Mouse (Mus musculus) liver, embryonic 16.5 days (tissue): Measurements from ENCODE around the gene Rere. TPM values are rescaled to one million over a fixed set of nuclear protein-coding genes. Genes with fewer than 3 reads are reported as not detected.

Source experiments
- ATAC-seq: fragments of 200-750 bp; cut with Nextera tagmentation; 2 replicates; pipeline ENCODE4 v1.8.0; 2017; ENCODE audit warnings: low read depth, mild to moderate bottlenecking, moderate number of reproducible peaks, moderate library complexity
- H3K27ac ChIP-seq: fragments of 300-500 bp; sonication (generic); 2 replicates; pipeline ENCODE4 v1.5.1; 2014; ENCODE audit warnings: mild to moderate bottlenecking, low read length
- H3K27me3 ChIP-seq: fragments of 300-500 bp; sonication (generic); 2 replicates; pipeline ENCODE4 v1.6.1; 2014; ENCODE audit warnings: low read depth, low read length, mixed read lengths; ENCODE audit not compliant: control insufficient read depth, insufficient read depth
- H3K36me3 ChIP-seq: fragments of 300-500 bp; sonication (generic); 2 replicates; pipeline ENCODE4 v1.6.1; 2014; ENCODE audit warnings: mild to moderate bottlenecking; ENCODE audit not compliant: control insufficient read depth, insufficient read depth
- H3K4me1 ChIP-seq: fragments of 300-500 bp; sonication (generic); 2 replicates; pipeline ENCODE4 v1.6.1; 2014; ENCODE audit warnings: low read depth, low read length, mixed read lengths; ENCODE audit not compliant: control insufficient read depth
- H3K4me2 ChIP-seq: fragments of 300-500 bp; sonication (generic); 2 replicates; pipeline ENCODE4 v1.6.1; 2014; ENCODE audit warnings: low read depth, low read length, mixed read lengths
- H3K4me3 ChIP-seq: fragments of 300-500 bp; sonication (generic); 2 replicates; pipeline ENCODE4 v1.5.1; 2014; ENCODE audit warnings: low read depth, mild to moderate bottlenecking, low read length
- H3K9ac ChIP-seq: fragments of 300-500 bp; sonication (generic); 2 replicates; pipeline ENCODE4 v1.6.1; 2014; ENCODE audit warnings: low read depth, low read length
- H3K9me3 ChIP-seq: fragments of 300-500 bp; sonication (generic); replicated peaks from 2 replicates; pipeline ENCODE4 v1.6.1; 2016; ENCODE audit warnings: low read length; ENCODE audit not compliant: control insufficient read depth
- WGBS: fragments of 180-500 bp; shearing (Covaris S2); extraction: QIAGEN DNeasy Blood & Tissue Kit; methylation state at CpG from one replicate; pipeline ENCODE4 v1.1.7; 2014; ENCODE audit not compliant: insufficient replicate concordance; 5-methylcytosine and 5-hydroxymethylcytosine counted together
- polyA plus RNA-seq: library from polyadenylated mRNA; unstranded; fragments of >200 nt; fragmentation: Nextera tagmentation; extraction: Ambion mirVana; gene quantifications from 2 replicates; pipeline ENCODE4 v1.2.1, GENCODE M21; 2015

The Rere gene
- polyA plus RNA-seq, 1 experiment from 2014 or later = 6.8 TPM

DNA sequence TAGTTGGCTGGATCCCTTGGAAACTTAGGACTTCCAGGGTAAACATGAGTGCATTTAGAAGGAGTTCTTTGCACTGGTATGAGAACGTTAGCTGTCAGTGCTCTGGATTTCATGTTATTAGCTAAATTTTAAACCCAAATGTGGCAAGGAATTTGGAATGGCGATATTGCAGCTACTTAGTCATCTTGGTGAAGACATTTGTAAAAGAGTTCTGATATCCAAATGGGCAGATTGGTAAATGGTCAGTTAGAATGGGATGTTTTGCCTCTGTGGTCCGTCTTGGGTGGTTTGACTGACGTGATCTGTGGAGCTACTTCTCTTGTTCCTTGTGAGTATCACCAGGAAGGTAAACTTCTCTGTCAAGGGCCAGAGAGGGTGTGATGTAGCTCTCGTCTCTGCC, 132.8 kb downstream of the Rere start:
- no peaks in the 10 kb centered on the region for H3K27me3 ChIP-seq
- 61% methylated on average over 5 of the region's 5 CpGs for WGBS
- no peak overlapping the region for H3K9ac ChIP-seq
- H3K27ac ChIP-seq = peak overlapping the region; percentile 48; the same call in 1 of the 2 replicates
- no peaks in the 10 kb centered on the region for H3K9me3 ChIP-seq
- peak overlapping the region; percentile 28; the same call in 1 of the 2 replicates for H3K4me2 ChIP-seq
- no peak overlapping the region for H3K4me3 ChIP-seq
- peaks cover 3% of the 10 kb centered on the region for H3K4me1 ChIP-seq
- ATAC-seq = no peak
- no peaks in the 10 kb centered on the region for H3K36me3 ChIP-seq

DNA sequence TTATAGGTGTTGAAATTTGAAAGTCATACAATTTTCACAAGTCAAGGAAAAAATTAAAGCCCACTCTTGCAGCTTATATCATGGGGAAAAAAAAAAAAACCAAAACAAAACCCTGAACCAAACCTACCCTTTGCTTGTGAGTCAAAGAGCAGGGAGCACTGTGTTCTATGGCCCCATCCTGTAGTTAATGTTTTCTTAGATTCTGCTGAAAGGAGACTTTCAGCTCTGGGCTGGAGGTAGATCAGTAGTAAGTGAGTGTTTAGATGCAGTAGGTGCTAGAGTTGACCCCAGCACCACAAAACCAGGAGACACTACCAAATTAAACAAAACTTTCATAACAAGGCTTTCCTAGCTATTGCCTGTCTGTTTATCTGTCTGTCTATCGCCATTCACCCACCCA, 133.3 kb downstream of the Rere start:
- no peaks in the 10 kb centered on the region for H3K36me3 ChIP-seq
- peak overlapping the region; percentile 51 for H3K27ac ChIP-seq
- peak overlapping the region; percentile 28; the same call in 1 of the 2 replicates for H3K4me2 ChIP-seq
- ATAC-seq = peak; percentile 74
- no peak overlapping the region for H3K4me3 ChIP-seq
- no peak overlapping the region for H3K9ac ChIP-seq
- H3K9me3 ChIP-seq = no peaks in the 10 kb centered on the region
- peaks cover 3% of the 10 kb centered on the region for H3K4me1 ChIP-seq
- 68% methylated on average over 1 of the region's 1 CpGs for WGBS
- H3K27me3 ChIP-seq = no peaks in the 10 kb centered on the region

DNA sequence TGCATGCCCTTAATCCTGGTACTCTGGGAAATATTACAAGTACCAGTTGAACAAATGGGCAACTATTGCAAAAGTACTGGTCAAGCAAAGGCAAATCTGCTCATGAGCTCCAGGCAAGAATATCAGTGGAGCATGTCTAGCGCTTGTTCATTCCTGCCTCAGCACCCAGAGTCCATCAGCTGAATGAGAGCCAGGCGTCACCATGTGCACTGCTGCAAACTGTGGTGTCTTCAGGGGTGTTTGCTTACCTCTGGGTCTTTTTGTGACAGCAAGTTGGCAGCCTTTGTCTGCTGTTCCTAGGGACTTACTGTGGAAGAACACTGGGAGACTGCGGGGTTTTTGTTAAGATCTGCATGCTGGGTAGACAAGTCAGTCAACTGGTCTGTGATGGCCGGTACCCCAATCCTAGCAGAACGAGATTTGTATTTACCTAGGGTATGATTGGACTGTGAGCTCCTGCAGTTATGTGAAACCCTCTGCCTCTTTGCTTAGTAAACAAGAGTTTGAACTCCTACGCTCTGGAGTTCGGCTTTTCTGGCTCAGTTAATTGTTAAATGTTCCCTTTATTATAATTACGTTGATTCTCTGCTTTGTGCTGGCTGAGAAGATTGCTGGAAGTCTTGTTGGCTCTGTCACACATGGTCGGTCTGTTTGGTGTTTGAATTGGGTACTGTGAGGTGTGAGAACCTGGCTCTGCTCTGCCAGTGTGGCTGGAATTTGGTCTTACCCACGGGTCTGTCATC, 134.0 kb downstream of the Rere start:
- no peaks in the 10 kb centered on the region for H3K9me3 ChIP-seq
- no peak overlapping the region for H3K4me3 ChIP-seq
- no peaks in the 10 kb centered on the region for H3K27me3 ChIP-seq
- peak; percentile 71 for ATAC-seq
- no peaks in the 10 kb centered on the region for H3K36me3 ChIP-seq
- H3K4me2 ChIP-seq = peak overlapping the region; percentile 1; the same call in 1 of the 2 replicates
- H3K27ac ChIP-seq = peak overlapping the region; percentile 72
- no peak overlapping the region for H3K9ac ChIP-seq
- peaks cover 3% of the 10 kb centered on the region for H3K4me1 ChIP-seq
- 72% methylated on average over 10 of the region's 10 CpGs for WGBS

DNA sequence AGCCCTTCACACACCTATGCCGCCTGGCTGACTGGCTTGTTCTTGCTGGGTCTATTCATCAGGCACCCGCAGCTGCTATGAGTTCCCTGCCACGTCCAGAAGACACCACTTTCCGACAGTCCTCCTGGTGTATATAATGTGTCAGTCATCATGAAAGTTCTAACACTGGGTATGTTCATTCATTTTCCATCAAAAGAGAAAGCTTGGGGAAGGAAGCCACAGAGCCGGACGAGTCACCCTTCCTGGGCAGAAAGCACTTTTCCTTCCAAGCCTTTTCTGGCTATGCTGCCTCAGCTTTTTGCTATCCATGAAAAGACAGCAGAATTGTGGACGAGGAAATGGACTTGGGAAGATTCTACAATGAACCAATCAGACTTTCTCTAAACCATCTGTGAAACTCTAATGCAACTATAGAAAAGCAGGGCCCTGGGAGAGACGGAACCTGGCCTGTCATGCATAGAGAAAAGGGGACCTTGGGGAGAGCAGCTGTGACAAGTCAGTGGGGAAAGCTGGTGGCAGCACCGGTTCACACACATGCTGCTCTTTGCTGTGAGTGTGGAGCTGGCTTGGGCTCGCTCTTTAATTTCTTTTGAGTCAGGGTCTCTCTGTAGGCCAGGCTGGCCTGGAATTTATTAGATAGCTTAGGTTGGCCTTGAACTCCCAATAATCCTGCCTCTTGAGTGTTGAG, 139.3 kb downstream of the Rere start:
- no peak for ATAC-seq
- Histone ChIP-seq H3K4me1 (no peaks in the 10 kb centered on the region; the same call in none of the 2 replicates), H3K9me3 (no peaks in the 10 kb centered on the region), H3K4me2 (no peak overlapping the region), H3K27me3 (no peaks in the 10 kb centered on the region), H3K9ac (no peak overlapping the region), H3K4me3 (no peak overlapping the region), H3K27ac (no peak overlapping the region), H3K36me3 (no peaks in the 10 kb centered on the region)
- 73% methylated on average over 10 of the region's 10 CpGs for WGBS

DNA sequence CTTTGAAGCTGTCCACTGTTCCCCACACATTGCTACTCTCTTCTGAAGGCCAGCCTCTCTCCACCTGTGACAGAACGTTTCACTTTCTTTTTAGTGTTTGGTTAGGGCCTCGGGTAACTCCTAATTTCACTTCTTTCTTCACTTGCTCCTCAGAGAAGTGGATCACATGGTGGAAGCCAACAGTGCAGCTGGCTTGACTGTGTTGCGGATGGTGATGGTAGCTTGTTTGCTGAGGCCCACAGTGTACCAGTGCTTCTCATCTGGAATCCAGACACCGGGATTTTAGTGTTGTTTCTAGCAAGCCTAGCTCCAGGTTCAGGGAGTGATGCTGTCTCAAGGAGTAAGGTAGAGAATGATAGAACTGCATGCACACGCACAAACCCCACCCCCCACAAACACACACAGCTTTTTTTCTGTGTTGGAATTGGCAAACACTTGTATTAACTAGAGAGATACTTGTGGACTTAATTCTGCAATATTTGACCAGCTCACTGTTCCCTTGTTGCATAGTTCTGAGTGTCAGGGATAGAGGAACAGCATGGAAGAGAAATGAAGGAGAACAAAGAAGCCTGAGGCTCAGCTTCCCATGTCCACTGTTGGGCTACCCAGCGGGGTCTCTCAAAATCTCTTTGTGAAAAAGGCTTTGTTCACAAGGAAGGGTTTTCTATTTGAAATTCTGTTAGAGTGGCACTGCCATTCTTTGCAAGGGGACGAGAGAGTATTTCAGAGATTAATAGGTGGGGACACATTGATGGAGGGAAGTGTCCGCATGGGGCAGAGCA, 144.8 kb downstream of the Rere start:
- H3K4me2 ChIP-seq = no peak overlapping the region
- no peak overlapping the region for H3K9ac ChIP-seq
- H3K36me3 ChIP-seq = no peaks in the 10 kb centered on the region
- no peaks in the 10 kb centered on the region for H3K27me3 ChIP-seq
- no peak overlapping the region for H3K4me3 ChIP-seq
- H3K27ac ChIP-seq = peak overlapping the region; percentile 35; the same call in 1 of the 2 replicates
- no peaks in the 10 kb centered on the region for H3K9me3 ChIP-seq
- ATAC-seq = peak; percentile 41; the same call in 1 of the 2 replicates
- WGBS = 56% methylated on average over 8 of the region's 8 CpGs
- peaks cover 9% of the 10 kb centered on the region for H3K4me1 ChIP-seq

DNA sequence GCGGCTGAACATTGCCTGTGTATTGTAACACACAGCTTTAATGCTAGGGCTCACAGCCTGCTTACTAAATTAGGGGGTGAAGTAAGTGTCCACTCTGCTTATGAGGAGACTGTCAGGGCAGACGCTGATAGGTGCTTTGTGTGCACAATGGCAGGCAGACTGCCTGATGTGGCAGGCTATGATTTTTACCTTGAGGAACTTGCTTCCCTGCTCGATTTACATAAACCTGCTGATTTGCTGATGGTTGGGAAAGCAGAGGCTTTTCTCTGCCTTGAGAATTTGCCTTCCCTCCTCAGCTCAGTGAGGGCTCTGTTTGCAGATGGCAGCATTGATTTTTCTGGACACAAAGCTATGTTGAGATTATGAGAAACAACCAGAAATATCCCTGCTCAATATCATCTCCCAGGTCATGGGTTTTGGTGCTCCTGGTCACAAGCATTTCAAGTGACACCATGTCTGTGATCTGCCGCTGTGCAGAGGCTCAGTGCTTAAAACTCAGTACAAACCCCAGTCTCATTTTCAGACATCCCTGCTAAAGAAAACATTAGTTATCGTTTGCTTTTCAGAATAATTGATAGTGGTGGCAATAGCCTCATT, 145.5 kb downstream of the Rere start:
- no peak for ATAC-seq
- no peaks in the 10 kb centered on the region for H3K9me3 ChIP-seq
- H3K4me1 ChIP-seq = peaks cover 9% of the 10 kb centered on the region
- H3K27ac ChIP-seq = no peak overlapping the region; the same call in 1 of the 2 replicates
- WGBS = 66% methylated on average over 5 of the region's 5 CpGs
- H3K4me2 ChIP-seq = no peak overlapping the region
- H3K36me3 ChIP-seq = no peaks in the 10 kb centered on the region
- H3K4me3 ChIP-seq = no peak overlapping the region
- H3K9ac ChIP-seq = no peak overlapping the region
- no peaks in the 10 kb centered on the region for H3K27me3 ChIP-seq

DNA sequence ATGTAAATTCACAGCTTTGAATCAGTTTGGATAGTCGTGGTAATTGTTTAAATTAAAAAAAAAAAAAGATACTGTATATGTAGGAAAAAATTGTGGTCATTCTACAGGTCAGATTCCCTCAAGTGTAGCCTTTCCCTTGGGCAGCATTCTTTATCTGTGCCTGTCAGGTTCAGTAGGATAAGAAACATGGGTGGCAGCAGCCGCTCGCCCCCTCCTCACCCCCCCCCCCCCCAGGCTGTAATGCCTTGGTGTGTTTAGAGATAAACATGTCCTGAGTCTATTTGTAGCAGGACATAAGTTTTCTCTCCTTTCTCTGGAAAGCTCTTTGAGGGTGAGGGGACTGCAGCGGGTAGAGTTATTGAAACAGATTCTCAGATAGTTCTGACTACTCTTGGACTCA, 147.3 kb downstream of the Rere start:
- ATAC-seq = no peak

DNA sequence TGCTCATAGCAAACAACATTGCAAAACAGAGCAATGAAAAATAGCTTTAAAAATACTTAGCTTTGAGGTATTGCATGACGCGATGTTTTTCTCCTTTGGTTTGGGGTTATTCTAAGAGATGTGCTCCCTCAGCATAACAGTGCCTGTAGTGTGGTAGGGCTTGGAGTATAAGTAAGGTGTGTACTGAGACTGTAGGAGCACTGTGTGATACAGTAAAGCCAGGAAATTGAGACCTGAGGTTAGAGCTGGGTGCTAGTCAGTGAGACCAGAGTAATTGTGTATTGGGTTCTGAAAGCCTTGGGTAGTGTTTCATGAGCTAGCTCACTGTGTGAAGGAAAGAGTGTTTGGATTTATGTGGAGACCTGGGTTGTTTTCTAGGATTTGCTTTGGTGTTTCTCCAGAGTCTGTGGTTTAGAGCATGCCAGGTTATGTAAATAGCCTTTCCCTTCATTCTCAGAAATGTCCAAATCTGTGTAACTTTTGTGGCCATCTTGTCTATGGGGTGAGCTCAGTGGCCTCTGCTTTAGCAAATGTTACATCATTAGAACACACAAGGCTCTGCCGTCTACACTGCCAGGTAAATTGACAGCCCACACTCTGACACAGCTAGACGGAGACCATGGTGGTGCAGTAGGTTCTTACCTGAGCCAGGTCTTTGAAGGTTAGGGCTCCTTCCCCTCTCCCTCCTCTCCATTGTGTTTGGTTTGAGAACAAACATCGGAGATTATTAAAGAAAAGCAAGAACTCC, 152.6 kb downstream of the Rere start:
- Histone ChIP-seq H3K4me3 (no peak overlapping the region), H3K4me2 (no peak overlapping the region), H3K27me3 (no peaks in the 10 kb centered on the region), H3K9ac (no peak overlapping the region), H3K27ac (no peak overlapping the region), H3K4me1 (peaks cover 2% of the 10 kb centered on the region; the same call in 1 of the 2 replicates), H3K36me3 (no peaks in the 10 kb centered on the region), H3K9me3 (no peaks in the 10 kb centered on the region)
- WGBS = 81% methylated on average over 5 of the region's 5 CpGs
- ATAC-seq = peak; percentile 78

More for the DNA sequence above, 147.3 kb downstream of the Rere start:
- H3K4me1 ChIP-seq = peaks cover 9% of the 10 kb centered on the region
- no peaks in the 10 kb centered on the region for H3K9me3 ChIP-seq
- H3K36me3 ChIP-seq = no peaks in the 10 kb centered on the region
- H3K4me3 ChIP-seq = no peak overlapping the region
- no peaks in the 10 kb centered on the region for H3K27me3 ChIP-seq
- H3K4me2 ChIP-seq = no peak overlapping the region
- H3K9ac ChIP-seq = no peak overlapping the region
- H3K27ac ChIP-seq = no peak overlapping the region
- WGBS = 31% methylated on average over 4 of the region's 4 CpGs
